Mouse (Mus musculus): Measurements from ENCODE around the gene Lrig1. TPM values are rescaled to one million over a fixed set of nuclear protein-coding genes. Genes with fewer than 3 reads are reported as not detected.

Lrig1 gene
- polyA plus RNA-seq (2014; fragmentation: Illumina TruSeq; extraction: RNeasy Lipid Tissue Mini Kit (QIAGEN cat#74804); ENCODE audit: insufficient read depth, low read depth, low replicate concordance), result 10.4 TPM

DNA sequence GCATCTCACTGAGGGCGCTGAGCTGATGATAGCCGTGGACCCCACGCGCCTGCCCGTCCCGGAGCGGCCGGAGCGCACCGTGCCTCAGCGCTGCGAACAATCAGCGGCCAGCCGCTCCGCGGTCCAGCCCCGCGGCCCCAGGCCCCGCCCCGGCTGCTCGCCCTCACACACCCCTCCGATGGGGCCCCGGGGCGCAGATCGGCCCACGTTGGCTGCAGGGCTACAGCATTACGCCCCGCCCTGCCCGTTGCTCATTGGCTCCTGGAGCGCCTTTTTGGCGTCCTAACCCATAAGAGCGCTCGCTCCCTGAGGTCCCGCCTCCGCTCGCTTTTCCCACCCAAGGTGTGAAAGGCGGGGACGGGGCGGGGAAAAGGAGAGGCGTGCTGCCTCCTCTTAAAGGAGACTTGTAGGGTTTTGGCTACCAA, at the start of gene Lrig1:
Gene Lrig1, minus strand, starts transcription at position 92 of the 425 bp plus-strand sequence.

Other genes starting within 250 kb of the Lrig1 start
- gene Slc25a26, start 199.8 kb downstream of the Lrig1 start, polyA plus RNA-seq (2014; fragmentation: Illumina TruSeq; extraction: RNeasy Lipid Tissue Mini Kit (QIAGEN cat#74804); ENCODE audit: insufficient read depth, low read depth, low replicate concordance), result 5.5 TPM